Mouse (Mus musculus): Measurements from ENCODE around the gene Glt8d2. TPM values are rescaled to one million over a fixed set of nuclear protein-coding genes. Genes with fewer than 3 reads are reported as not detected.

The Glt8d2 gene
- polyA plus RNA-seq, 1 experiment from 2014 or later = 4.1 TPM

DNA sequence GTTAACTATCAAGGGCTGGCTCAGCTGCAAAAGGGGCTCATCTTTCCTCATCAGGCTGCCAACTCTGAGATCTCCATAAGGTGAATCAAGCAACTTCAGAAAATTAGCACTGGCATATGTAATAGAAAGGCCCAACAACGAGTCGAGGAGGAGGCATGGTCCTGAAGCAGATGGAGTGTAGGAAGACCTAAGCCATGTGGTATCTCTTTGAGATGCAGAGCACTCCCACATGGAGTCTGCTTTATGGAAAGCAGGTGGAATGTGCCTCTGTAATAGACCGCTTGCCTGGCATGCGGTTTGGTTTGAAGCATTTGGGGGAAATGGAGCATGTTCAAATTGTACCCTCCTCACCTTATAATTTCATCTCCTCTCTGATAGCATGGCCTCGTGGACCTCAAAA, 9.7 kb downstream of the Glt8d2 start:
- Histone ChIP-seq H3K9me3 (ENCODE audit: low read length) (no peaks in the 10 kb centered on the region), H3K4me1 (ENCODE audit: insufficient read depth, low read length) (no peaks in the 10 kb centered on the region), H3K27ac (ENCODE audit: low read length) (no peak overlapping the region), H3K4me2 (replicated peaks; ENCODE audit: low read depth, low read length) (no peak overlapping the region), H3K27me3 (ENCODE audit: insufficient read depth, low read length) (no peaks in the 10 kb centered on the region), H3K4me3 (ENCODE audit: low read length) (no peak overlapping the region), H3K36me3 (ENCODE audit: insufficient read depth, low read length) (no peaks in the 10 kb centered on the region), H3K9ac (replicated peaks; ENCODE audit: low read length) (no peak overlapping the region)
- no peak for ATAC-seq (ENCODE audit: low FRiP score, low TSS enrichment)
- 90% methylated on average over 5 of the region's 5 CpGs for WGBS

DNA sequence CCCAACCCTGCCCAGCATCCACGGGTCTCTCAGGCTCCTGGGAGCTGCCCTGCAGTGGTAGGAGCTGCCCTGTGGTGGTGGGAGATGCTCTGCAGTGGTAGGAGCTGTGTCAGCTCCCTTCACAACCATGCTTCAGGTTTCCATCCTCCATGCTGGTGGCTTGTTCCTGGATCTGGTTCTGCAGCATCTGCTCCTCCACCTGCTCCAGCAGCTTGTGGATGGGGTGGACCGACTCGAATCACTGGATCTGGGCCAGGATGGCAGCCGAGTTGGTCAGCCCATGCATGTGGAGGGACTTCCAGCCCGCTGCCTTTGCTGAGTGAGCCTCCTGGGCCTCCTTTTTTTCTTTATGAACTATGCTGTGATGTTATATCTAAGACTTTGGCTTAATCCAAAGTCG, 13.5 kb downstream of the Glt8d2 start:
- H3K4me3 ChIP-seq (ENCODE audit: low read length) = no peak overlapping the region
- no peak overlapping the region for H3K4me2 ChIP-seq (replicated peaks; ENCODE audit: low read depth, low read length)
- no peaks in the 10 kb centered on the region for H3K27me3 ChIP-seq (ENCODE audit: insufficient read depth, low read length)
- ATAC-seq (ENCODE audit: low FRiP score, low TSS enrichment) = no peak
- 78% methylated on average over 6 of the region's 6 CpGs for WGBS
- H3K27ac ChIP-seq (ENCODE audit: low read length) = no peak overlapping the region
- no peaks in the 10 kb centered on the region for H3K4me1 ChIP-seq (ENCODE audit: insufficient read depth, low read length)
- H3K36me3 ChIP-seq (ENCODE audit: insufficient read depth, low read length) = no peaks in the 10 kb centered on the region
- no peaks in the 10 kb centered on the region for H3K9me3 ChIP-seq (ENCODE audit: low read length)
- no peak overlapping the region for H3K9ac ChIP-seq (replicated peaks; ENCODE audit: low read length)

DNA sequence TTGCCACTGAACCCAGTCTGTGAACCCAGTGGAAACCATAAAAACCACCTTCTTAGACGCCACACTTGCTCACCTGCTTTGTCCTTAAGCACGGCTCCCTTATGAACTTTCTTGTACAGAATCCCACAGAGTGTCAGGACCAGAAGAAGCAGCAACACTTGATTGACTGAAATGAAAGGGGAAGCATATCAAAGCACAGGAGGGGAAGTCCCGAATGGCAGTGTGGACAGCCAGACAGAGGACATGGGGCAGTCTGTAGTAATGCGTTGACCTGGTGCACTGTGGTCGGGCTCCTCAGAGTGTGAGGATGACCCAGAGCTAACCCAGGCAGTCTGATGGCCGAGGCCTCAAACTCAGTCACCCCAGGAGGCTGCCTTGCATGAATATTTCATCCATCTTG, 20.2 kb downstream of the Glt8d2 start:
- no peaks in the 10 kb centered on the region; the same call in 1 of the 2 replicates for H3K4me1 ChIP-seq (ENCODE audit: insufficient read depth, low read length)
- no peak overlapping the region for H3K27ac ChIP-seq (ENCODE audit: low read length)
- no peak for ATAC-seq (ENCODE audit: low FRiP score, low TSS enrichment)
- no peaks in the 10 kb centered on the region for H3K36me3 ChIP-seq (ENCODE audit: insufficient read depth, low read length)
- no peak overlapping the region for H3K4me3 ChIP-seq (ENCODE audit: low read length)
- WGBS = 70% methylated on average over 6 of the region's 6 CpGs
- H3K9me3 ChIP-seq (ENCODE audit: low read length) = no peaks in the 10 kb centered on the region
- no peak overlapping the region for H3K9ac ChIP-seq (replicated peaks; ENCODE audit: low read length)
- H3K4me2 ChIP-seq (replicated peaks; ENCODE audit: low read depth, low read length) = no peak overlapping the region
- no peaks in the 10 kb centered on the region for H3K27me3 ChIP-seq (ENCODE audit: insufficient read depth, low read length)

DNA sequence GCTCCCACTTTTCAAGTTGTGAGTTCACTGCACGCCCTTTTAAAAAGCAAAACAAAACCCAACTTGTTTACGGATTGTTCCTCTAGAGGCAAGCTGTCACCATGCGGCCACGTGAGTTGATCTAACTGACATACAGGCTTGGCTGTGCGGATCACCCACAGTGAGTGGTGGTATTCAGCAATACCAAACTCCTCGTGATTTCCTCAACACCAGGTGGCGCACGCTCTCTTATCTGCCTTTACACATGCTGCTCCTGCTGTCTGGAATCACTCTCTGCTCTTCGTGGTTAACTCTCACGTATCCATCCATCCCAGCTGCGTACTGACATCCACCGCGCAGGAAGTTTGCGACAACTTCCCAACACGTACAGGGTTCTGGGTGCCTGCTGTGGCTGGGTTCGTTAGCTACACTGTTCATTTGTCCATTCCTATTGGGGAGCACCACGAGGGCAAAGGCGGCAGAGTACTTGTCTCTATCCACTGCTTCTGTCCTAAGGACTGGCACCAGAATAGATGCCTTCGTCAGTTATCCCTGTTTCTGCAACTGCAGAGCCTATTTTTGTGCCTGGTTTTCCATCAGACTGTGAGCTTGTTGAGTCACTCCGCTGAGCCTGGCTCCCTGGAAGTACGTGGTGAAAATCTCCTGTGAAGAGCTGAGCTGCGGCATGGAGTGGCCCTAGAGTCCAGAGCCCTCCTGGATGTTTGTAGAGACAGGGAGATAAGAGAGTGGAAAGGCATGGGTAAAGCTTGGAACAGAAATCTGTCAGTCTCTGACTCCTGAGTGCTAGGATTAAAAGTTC, 23.8 kb downstream of the Glt8d2 start:
- peak; percentile 84; the same call in 1 of the 2 replicates for ATAC-seq (ENCODE audit: low FRiP score, low TSS enrichment)
- Histone ChIP-seq H3K9me3 (ENCODE audit: low read length) (no peaks in the 10 kb centered on the region), H3K4me3 (ENCODE audit: low read length) (peak overlapping the region; percentile 12), H3K27ac (ENCODE audit: low read length) (no peak overlapping the region), H3K4me2 (replicated peaks; ENCODE audit: low read depth, low read length) (peak overlapping the region; percentile 40), H3K4me1 (ENCODE audit: insufficient read depth, low read length) (no peaks in the 10 kb centered on the region; the same call in 1 of the 2 replicates), H3K36me3 (ENCODE audit: insufficient read depth, low read length) (no peaks in the 10 kb centered on the region), H3K9ac (replicated peaks; ENCODE audit: low read length) (peak overlapping the region; percentile 54), H3K27me3 (ENCODE audit: insufficient read depth, low read length) (no peaks in the 10 kb centered on the region)
- WGBS = 21% methylated on average over 22 of the region's 22 CpGs

DNA sequence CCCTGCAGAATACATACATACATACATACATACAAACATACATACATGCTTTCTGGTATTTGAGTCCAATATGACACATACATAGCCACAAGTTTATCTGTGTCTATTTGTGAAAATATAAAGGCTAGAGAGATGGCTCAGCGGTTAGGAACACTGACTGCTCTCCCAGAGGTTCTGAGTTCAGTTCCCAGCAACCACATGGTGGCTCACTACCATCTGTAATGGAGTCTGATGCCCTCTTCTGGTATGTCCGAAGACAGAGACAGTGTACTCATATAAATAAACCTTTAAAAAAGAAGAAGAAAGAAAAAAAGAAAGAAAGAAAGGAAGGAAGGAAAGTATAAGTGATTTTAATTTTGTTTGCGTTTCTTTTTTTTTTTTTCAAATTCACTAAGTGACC, 24.5 kb downstream of the Glt8d2 start:
- Histone ChIP-seq H3K4me2 (replicated peaks; ENCODE audit: low read depth, low read length) (no peak overlapping the region; the same call in 1 of the 2 replicates), H3K27ac (ENCODE audit: low read length) (no peak overlapping the region), H3K4me3 (ENCODE audit: low read length) (no peak overlapping the region)

DNA sequence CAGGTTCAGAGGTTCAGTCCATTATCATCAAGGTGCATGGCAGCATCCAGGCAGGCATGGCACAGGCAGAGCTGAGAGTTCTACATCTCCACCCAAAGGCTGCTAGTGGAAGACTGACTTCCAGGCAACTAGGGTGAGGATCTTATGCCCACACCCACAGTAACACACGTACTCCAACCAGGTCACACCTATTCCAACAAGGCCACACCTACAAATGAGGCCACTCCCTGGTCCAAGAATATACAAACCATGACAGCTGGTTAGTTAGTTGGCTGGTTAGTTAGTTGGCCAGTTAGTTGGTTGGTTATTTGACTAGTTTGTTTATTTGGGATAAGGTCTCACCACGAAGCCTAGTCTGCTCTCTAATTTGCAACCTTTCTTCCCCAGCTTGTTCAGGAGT, 27.2 kb downstream of the Glt8d2 start:
- 82% methylated on average over 2 of the region's 2 CpGs for WGBS
- H3K9ac ChIP-seq (replicated peaks; ENCODE audit: low read length) = no peak overlapping the region
- no peak overlapping the region for H3K27ac ChIP-seq (ENCODE audit: low read length)
- H3K36me3 ChIP-seq (ENCODE audit: insufficient read depth, low read length) = no peaks in the 10 kb centered on the region
- no peak overlapping the region for H3K4me3 ChIP-seq (ENCODE audit: low read length)
- no peak overlapping the region for H3K4me2 ChIP-seq (replicated peaks; ENCODE audit: low read depth, low read length)
- no peaks in the 10 kb centered on the region for H3K9me3 ChIP-seq (ENCODE audit: low read length)
- no peak for ATAC-seq (ENCODE audit: low FRiP score, low TSS enrichment)
- H3K4me1 ChIP-seq (ENCODE audit: insufficient read depth, low read length) = no peaks in the 10 kb centered on the region; the same call in 1 of the 2 replicates
- no peaks in the 10 kb centered on the region for H3K27me3 ChIP-seq (ENCODE audit: insufficient read depth, low read length)

More for the DNA sequence above, 24.5 kb downstream of the Glt8d2 start:
- Histone ChIP-seq H3K9ac (replicated peaks; ENCODE audit: low read length) (no peak overlapping the region), H3K36me3 (ENCODE audit: insufficient read depth, low read length) (no peaks in the 10 kb centered on the region), H3K27me3 (ENCODE audit: insufficient read depth, low read length) (no peaks in the 10 kb centered on the region), H3K9me3 (ENCODE audit: low read length) (no peaks in the 10 kb centered on the region), H3K4me1 (ENCODE audit: insufficient read depth, low read length) (no peaks in the 10 kb centered on the region; the same call in 1 of the 2 replicates)
- 57% methylated on average over 3 of the region's 3 CpGs for WGBS
- no peak for ATAC-seq (ENCODE audit: low FRiP score, low TSS enrichment)

DNA sequence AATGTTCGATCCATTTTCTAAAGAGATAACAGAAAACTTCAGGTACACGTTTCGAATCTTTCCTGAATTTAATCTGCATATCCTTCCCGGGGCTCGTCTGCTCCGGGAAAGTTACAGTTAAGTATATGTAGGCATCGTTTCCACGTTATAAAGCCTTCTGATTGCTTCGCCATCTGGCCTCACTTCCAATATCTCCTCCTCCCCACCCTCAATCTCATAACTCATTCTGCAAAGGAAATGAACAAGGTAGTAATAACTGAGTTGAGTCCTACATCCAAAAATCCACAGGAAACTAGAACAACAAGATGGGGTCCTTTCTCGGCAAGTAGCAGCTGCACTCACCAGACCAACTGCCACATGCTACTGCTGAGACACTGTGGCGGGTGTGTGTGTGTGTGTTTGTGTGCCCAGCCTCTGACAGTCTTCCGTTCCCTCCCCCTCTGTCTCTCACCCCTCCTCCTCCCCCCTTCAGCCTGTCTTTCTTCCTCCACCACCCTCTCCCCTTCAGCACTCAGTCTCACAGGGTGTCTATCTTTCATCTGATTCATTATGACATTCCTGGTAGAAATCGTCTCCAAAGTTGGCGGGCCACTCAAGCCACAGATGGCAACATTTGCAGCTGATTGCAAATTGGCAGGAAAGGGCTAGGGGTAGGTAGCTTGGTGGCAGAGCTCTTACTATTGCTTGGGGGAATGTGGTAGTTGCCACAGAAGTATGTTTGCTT, 28.0 kb downstream of the Glt8d2 start:
- WGBS = 77% methylated on average over 14 of the region's 14 CpGs
- no peak for ATAC-seq (ENCODE audit: low FRiP score, low TSS enrichment)
- Histone ChIP-seq H3K4me3 (ENCODE audit: low read length) (no peak overlapping the region), H3K36me3 (ENCODE audit: insufficient read depth, low read length) (no peaks in the 10 kb centered on the region), H3K9ac (replicated peaks; ENCODE audit: low read length) (no peak overlapping the region), H3K4me2 (replicated peaks; ENCODE audit: low read depth, low read length) (no peak overlapping the region), H3K9me3 (ENCODE audit: low read length) (no peaks in the 10 kb centered on the region), H3K27me3 (ENCODE audit: insufficient read depth, low read length) (no peaks in the 10 kb centered on the region), H3K27ac (ENCODE audit: low read length) (no peak overlapping the region), H3K4me1 (ENCODE audit: insufficient read depth, low read length) (no peaks in the 10 kb centered on the region; the same call in 1 of the 2 replicates)

DNA sequence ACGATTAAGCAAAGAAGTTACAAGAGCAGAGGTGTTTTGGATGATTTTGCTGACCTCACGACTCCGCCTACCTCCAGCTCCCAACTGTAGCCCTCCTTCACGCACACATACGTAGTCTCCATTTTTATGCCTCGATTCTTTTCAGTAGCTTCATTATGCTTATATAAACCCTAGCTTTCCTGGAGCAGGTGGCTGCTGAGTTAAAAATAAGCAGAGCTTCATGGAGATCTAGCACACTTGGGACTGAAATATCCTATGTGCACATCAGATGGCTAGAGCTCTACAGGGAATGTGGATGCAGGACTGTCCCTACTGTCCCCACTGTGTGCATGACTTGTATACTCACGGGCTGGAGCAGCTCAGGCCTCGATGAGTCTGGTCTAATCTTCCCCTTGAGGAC, 28.6 kb downstream of the Glt8d2 start:
- Histone ChIP-seq H3K27me3 (ENCODE audit: insufficient read depth, low read length) (no peaks in the 10 kb centered on the region), H3K9ac (replicated peaks; ENCODE audit: low read length) (no peak overlapping the region), H3K36me3 (ENCODE audit: insufficient read depth, low read length) (no peaks in the 10 kb centered on the region), H3K9me3 (ENCODE audit: low read length) (no peaks in the 10 kb centered on the region), H3K4me2 (replicated peaks; ENCODE audit: low read depth, low read length) (no peak overlapping the region), H3K4me1 (ENCODE audit: insufficient read depth, low read length) (no peaks in the 10 kb centered on the region; the same call in 1 of the 2 replicates), H3K4me3 (ENCODE audit: low read length) (no peak overlapping the region), H3K27ac (ENCODE audit: low read length) (no peak overlapping the region)
- ATAC-seq (ENCODE audit: low FRiP score, low TSS enrichment) = no peak
- WGBS = 87% methylated on average over 8 of the region's 8 CpGs

DNA sequence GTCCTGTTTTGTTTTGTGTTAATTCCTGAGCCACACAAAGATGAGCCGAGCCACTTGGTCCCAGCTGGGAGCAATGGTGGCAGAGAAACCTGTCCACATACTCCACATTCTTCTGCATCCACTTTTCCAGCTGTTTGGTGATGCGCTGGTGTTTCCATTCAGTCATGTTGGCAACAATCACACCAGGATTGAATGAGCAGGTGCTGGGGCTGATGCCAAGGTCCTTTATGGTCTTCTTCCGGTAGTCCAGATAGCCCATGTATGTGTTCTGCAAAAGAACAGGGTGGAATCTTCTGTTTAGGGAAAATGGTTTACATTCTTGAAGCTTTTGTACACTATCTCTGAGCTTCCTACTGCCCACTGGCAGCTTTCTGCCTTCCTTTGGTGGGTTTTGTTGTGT, 35.9 kb downstream of the Glt8d2 start:
- Histone ChIP-seq H3K9me3 (ENCODE audit: low read length) (no peaks in the 10 kb centered on the region), H3K4me1 (ENCODE audit: insufficient read depth, low read length) (no peaks in the 10 kb centered on the region), H3K4me2 (replicated peaks; ENCODE audit: low read depth, low read length) (no peak overlapping the region), H3K36me3 (ENCODE audit: insufficient read depth, low read length) (peaks cover 13% of the 10 kb centered on the region), H3K4me3 (ENCODE audit: low read length) (no peak overlapping the region), H3K27me3 (ENCODE audit: insufficient read depth, low read length) (no peaks in the 10 kb centered on the region), H3K27ac (ENCODE audit: low read length) (no peak overlapping the region), H3K9ac (replicated peaks; ENCODE audit: low read length) (no peak overlapping the region)
- ATAC-seq (ENCODE audit: low FRiP score, low TSS enrichment) = no peak
- WGBS = 84% methylated on average over 3 of the region's 3 CpGs

DNA sequence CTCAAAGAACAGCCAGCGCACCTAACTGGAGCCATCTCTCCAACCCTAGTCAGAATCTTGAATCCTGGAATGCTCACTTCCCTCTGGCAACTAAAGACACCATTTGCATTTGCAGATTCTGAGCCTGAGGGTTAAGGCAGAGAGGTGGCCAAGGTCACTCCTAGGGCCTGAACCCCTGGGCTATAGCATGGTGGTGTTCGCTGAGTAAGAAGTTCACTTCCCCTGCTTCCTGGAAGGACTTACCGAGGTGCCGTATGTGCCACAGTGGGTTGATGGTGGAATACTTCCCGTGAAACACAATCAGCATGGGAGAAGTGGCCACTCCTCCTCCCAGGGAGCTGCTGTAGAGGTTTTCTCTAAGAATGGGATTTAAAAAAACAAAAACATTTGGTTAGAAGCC, 37.8 kb downstream of the Glt8d2 start:
- Histone ChIP-seq H3K9me3 (ENCODE audit: low read length) (no peaks in the 10 kb centered on the region), H3K4me3 (ENCODE audit: low read length) (no peak overlapping the region), H3K4me2 (replicated peaks; ENCODE audit: low read depth, low read length) (no peak overlapping the region), H3K36me3 (ENCODE audit: insufficient read depth, low read length) (peaks cover 20% of the 10 kb centered on the region), H3K4me1 (ENCODE audit: insufficient read depth, low read length) (no peaks in the 10 kb centered on the region), H3K9ac (replicated peaks; ENCODE audit: low read length) (no peak overlapping the region), H3K27ac (ENCODE audit: low read length) (no peak overlapping the region), H3K27me3 (ENCODE audit: insufficient read depth, low read length) (no peaks in the 10 kb centered on the region)
- 71% methylated on average over 5 of the region's 5 CpGs for WGBS
- no peak for ATAC-seq (ENCODE audit: low FRiP score, low TSS enrichment)
